Mouse (Mus musculus): ENCODE measurements around the gene Aspa. TPM values are rescaled to one million over a fixed set of nuclear protein-coding genes. Genes with fewer than 3 reads are reported as not detected.

Gene Aspa
- total RNA-seq (2023), result not detected

DNA sequence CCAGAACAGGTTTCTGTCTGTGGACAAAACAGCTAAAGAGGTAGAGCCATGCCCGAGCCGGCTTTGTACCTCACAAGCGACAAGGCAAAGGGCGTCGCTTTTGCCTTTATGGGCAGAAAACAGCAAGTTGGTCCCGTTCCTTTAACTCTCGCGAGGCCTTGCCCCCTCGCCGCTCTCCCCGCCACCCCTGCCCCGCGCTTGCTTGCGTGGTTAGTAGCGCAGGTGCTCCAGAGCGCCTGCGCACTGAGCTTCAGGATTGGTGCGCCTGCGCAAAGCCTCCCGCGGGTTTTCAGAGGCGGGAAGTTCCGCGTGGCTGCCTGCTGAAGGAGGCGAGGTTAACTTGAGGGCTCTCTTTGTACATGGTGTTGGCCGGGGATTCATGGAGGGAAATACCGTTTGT is at the start of gene Aspa, which contains the start of the genes Gm49340 and Spata22:
Aspa (minus strand) TSS at position 155 of the 400 bp plus-strand sequence.
Gm49340 (plus strand) TSS at position 300 of the 400 bp plus-strand sequence.
Spata22 (plus strand) TSS at position 300 of the 400 bp plus-strand sequence.

DNA sequence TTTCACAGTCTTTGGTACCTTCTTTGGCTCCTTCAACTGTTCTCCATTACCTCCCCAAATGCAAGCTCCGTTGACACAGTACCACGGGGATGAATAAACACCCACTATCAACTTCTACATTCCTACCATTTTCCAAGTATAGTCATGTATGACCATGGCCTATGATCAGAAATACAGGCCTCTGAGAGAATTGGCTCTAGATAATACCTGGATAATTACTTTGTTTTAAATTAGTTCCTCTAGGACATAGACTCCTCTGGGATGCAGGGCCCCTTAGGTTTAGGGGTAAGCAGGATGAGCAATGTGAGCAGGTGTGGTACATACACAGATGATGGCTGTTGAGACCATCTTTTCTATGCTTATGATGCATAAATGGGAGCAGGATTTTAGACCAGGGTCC is 41.5 kb upstream of the Aspa start, which contains the start of gene Olfr376:
Olfr376 (plus strand) TSS at position 301 of the 400 bp plus-strand sequence.

DNA sequence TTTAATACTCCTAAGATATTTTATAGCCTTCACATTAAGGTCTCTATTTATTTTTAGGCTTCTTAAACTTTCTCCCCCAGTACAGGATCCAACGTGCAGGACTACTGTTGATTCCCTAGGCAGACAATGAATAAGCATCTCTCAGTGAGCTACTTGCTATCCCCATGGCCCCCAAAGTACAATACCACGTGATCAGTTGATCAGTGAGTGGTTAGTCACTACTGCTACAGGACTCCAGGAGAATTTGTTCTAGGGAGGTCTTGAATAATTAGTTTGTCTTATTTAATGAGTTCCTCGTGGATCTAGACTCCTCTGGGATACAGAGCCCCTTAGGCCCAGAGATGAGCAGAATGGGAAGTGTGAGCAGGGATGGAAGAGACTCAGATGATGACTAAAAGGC is 21.1 kb upstream of the Aspa start, which contains the start of gene Olfr20:
Olfr20 (plus strand) TSS at position 301 of the 400 bp plus-strand sequence.

DNA sequence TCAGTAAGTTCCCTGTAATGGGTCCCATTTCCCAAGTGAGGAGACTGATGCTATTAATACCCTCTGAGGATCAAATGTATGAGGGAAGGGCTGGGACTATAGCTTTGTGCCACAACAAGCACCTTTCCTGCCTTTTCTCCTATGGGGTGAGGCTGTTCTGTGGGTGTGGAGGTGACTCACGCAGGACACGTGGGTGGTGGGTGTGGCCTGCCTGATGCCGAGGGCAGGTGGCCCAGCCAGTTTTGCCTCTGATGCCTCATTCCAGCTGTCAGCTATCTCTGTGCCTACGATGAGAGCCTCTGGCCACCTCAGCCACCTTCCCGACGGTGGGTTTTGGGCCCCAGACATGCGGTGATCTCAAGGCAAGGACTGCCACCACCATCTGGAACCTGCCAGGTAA is 62.1 kb downstream of the Aspa start, which contains the start of gene Trpv3:
Trpv3 (plus strand) TSS at position 122 of the 400 bp plus-strand sequence.

Other genes starting within 250 kb of the Aspa start
- under 1 TPM; 0.15 to 0.32 TPM for gene Itgae, start 239.0 kb downstream of the Aspa start, total RNA-seq (2023)
- gene Haspin, start 191.3 kb downstream of the Aspa start, total RNA-seq (2023), result 1 to 10 TPM; 3.4 to 4.6 TPM
- gene P2rx5, start 169.2 kb downstream of the Aspa start, total RNA-seq (2023), result not detected
- 10 to 100 TPM; 42.3 to 46.3 TPM for gene Emc6, start 152.6 kb downstream of the Aspa start, total RNA-seq (2023)
- gene Tax1bp3, start 152.5 kb downstream of the Aspa start, total RNA-seq (2023), result 1 to 10 TPM; 6.8 to 7.4 TPM
- gene Ctns, start 130.6 kb downstream of the Aspa start, total RNA-seq (2023), result 10 to 100 TPM; 22.2 to 25.9 TPM
- 1 to 10 TPM; 2.9 to 3.6 TPM for gene Shpk, start 130.1 kb downstream of the Aspa start, total RNA-seq (2023)
- gene Trpv1, start 95.3 kb downstream of the Aspa start, total RNA-seq (2023), result under 1 TPM in 1 of 2 experiments, not detected in 1; 0.21 TPM
- not detected for gene Trpv3, start 62.2 kb downstream of the Aspa start, total RNA-seq (2023)
- not detected for gene Gm49340, start 145 bp upstream of the Aspa start, total RNA-seq (2023)
- not detected for gene Spata22, start 145 bp upstream of the Aspa start, total RNA-seq (2023)
- gene Olfr20, start 21.2 kb upstream of the Aspa start, total RNA-seq (2023), result not detected
- not detected for gene Olfr376, start 41.6 kb upstream of the Aspa start, total RNA-seq (2023)
- gene Olfr1, start 70.0 kb upstream of the Aspa start, total RNA-seq (2023), result not detected
- gene Olfr378, start 98.9 kb upstream of the Aspa start, total RNA-seq (2023), result not detected
- not detected for gene Olfr380, start 127.9 kb upstream of the Aspa start, total RNA-seq (2023)
- gene Olfr381, start 162.0 kb upstream of the Aspa start, total RNA-seq (2023), result not detected
- not detected for gene Olfr382, start 187.6 kb upstream of the Aspa start, total RNA-seq (2023)